Mouse (Mus musculus): ENCODE data around the gene Tmem87b. TPM values are rescaled to one million over a fixed set of nuclear protein-coding genes. Genes with fewer than 3 reads are reported as not detected.

Gene Tmem87b
- polyA plus RNA-seq, 1 experiment from 2014 or later, result 39.3 TPM

DNA sequence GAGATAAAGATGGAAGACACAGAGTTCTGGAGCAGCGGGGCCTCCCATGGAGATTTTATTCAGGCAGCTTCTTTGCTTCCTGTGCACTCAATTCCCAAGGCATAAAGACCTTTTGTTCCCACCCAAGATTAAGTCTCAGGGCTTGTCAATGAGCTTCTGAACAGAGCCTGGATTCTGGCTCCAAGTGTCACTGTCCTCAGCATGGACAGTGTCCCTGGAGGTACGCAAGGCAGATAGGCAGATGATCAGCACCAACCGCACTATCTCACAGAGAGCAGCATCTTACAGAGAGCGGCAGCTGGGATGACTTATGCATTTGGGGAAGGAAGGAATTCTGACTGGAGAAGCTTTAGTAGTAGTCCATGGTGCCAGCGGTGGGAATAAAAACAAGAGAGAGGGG is 31.6 kb upstream of the Tmem87b start:
- Histone ChIP-seq H3K27me3 (ENCODE audit: control insufficient read depth, insufficient read depth, low read depth, low read length) (no peaks in the 10 kb centered on the region), H3K4me1 (ENCODE audit: control insufficient read depth, insufficient read depth, low read length) (no peaks in the 10 kb centered on the region)
- WGBS, result 28% methylated on average over 5 of the region's 5 CpGs

GRCm38 (mm10) chr2:128786795-128787194 is 31.1 kb upstream of the Tmem87b start:
- H3K4me3 ChIP-seq (ENCODE audit: low read depth, low read length), result no peak overlapping the region
- H3K36me3 ChIP-seq (ENCODE audit: control insufficient read depth, insufficient read depth, low read length), result no peaks in the 10 kb centered on the region
- no peaks in the 10 kb centered on the region for H3K4me1 ChIP-seq (ENCODE audit: control insufficient read depth, insufficient read depth, low read length)
- no peaks in the 10 kb centered on the region for H3K9me3 ChIP-seq (replicated peaks; ENCODE audit: control insufficient read depth, low read length, poor library complexity, severe bottlenecking)
- no peak overlapping the region for H3K4me2 ChIP-seq (ENCODE audit: low read length)
- no peaks in the 10 kb centered on the region for H3K27me3 ChIP-seq (ENCODE audit: control insufficient read depth, insufficient read depth, low read depth, low read length)
- no peak for ATAC-seq
- 67% methylated on average over 1 of the region's 1 CpGs for WGBS
- no peak overlapping the region for H3K9ac ChIP-seq (ENCODE audit: low read depth, low read length)
- no peak overlapping the region for H3K27ac ChIP-seq (ENCODE audit: low read length)

More for the DNA sequence above, 31.6 kb upstream of the Tmem87b start:
- H3K9me3 ChIP-seq (replicated peaks; ENCODE audit: control insufficient read depth, low read length, poor library complexity, severe bottlenecking), result no peaks in the 10 kb centered on the region
- ATAC-seq, result no peak
- no peaks in the 10 kb centered on the region for H3K36me3 ChIP-seq (ENCODE audit: control insufficient read depth, insufficient read depth, low read length)
- 0 out of 2 replicates have a peak overlapping the region, but pooled peaks have one; percentile 42 for H3K27ac ChIP-seq (ENCODE audit: low read length)
- no peak overlapping the region for H3K4me2 ChIP-seq (ENCODE audit: low read length)
- no peak overlapping the region for H3K4me3 ChIP-seq (ENCODE audit: low read depth, low read length)
- H3K9ac ChIP-seq (ENCODE audit: low read depth, low read length), result no peak overlapping the region

DNA sequence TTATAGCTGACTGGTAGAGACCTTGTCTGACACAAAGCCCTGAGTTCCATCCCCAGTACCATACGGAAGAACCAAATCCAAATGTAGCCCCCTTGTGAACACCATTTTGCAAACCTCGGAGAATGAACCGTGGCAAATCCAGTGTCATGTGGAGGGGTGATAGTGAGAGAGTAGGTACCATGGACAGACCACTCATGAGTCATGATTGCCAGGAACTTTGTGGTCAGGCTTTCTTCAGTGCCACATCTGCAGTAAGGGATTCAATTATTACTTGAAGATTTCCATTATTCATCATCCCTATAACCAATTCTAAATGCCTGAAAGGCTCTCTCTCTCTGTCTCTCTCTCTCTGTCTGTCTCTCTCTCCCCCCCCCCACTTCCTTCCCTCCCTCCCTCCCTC is 30.1 kb upstream of the Tmem87b start:
- WGBS, result 87% methylated on average over 3 of the region's 3 CpGs
- Histone ChIP-seq H3K36me3 (ENCODE audit: control insufficient read depth, insufficient read depth, low read length) (no peaks in the 10 kb centered on the region), H3K9ac (ENCODE audit: low read depth, low read length) (no peak overlapping the region), H3K4me1 (ENCODE audit: control insufficient read depth, insufficient read depth, low read length) (no peaks in the 10 kb centered on the region), H3K4me2 (ENCODE audit: low read length) (no peak overlapping the region), H3K9me3 (replicated peaks; ENCODE audit: control insufficient read depth, low read length, poor library complexity, severe bottlenecking) (no peaks in the 10 kb centered on the region), H3K27ac (ENCODE audit: low read length) (no peak overlapping the region), H3K4me3 (ENCODE audit: low read depth, low read length) (no peak overlapping the region), H3K27me3 (ENCODE audit: control insufficient read depth, insufficient read depth, low read depth, low read length) (no peaks in the 10 kb centered on the region)
- ATAC-seq, result no peak

DNA sequence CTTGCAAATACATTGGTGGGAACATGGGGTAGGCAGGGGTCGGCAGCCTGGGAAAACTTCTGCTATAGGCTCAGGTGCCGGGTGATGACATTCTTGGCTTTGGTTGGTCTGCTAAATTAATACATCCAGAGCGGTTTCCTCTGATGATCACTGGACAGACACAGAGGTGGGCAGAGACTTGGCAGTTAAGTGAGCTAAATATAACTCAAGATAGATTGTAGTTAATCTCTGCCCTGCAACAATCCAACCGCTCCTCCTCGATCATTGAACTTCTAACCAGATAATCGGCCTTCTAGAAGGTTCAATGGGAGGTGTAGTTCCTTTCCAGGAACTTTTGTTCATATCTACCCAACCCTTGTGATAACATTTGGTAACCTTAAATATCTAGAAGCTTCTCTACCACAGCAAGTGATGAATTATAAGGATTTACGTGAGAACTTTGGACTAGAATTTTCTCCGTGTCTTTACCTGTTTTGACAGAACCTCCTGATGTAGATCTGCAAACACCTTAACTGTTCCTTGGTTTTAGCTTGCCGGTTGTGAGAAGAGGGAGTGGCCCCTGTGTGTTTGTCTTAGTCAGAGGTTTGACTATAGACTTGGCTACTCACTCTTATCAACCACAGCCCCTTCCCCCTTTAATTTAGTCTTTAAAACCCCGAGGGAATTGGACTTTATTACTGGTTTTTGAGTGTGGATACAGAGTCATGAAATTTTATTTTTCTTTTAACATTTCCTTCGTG is 26.9 kb upstream of the Tmem87b start:
- Histone ChIP-seq H3K27me3 (ENCODE audit: control insufficient read depth, insufficient read depth, low read depth, low read length) (no peaks in the 10 kb centered on the region), H3K4me1 (ENCODE audit: control insufficient read depth, insufficient read depth, low read length) (no peaks in the 10 kb centered on the region), H3K36me3 (ENCODE audit: control insufficient read depth, insufficient read depth, low read length) (no peaks in the 10 kb centered on the region), H3K27ac (ENCODE audit: low read length) (no peak overlapping the region), H3K4me3 (ENCODE audit: low read depth, low read length) (no peak overlapping the region), H3K9ac (ENCODE audit: low read depth, low read length) (no peak overlapping the region), H3K4me2 (ENCODE audit: low read length) (no peak overlapping the region), H3K9me3 (replicated peaks; ENCODE audit: control insufficient read depth, low read length, poor library complexity, severe bottlenecking) (no peaks in the 10 kb centered on the region)
- WGBS, result 89% methylated on average over 11 of the region's 11 CpGs
- ATAC-seq, result no peak

DNA sequence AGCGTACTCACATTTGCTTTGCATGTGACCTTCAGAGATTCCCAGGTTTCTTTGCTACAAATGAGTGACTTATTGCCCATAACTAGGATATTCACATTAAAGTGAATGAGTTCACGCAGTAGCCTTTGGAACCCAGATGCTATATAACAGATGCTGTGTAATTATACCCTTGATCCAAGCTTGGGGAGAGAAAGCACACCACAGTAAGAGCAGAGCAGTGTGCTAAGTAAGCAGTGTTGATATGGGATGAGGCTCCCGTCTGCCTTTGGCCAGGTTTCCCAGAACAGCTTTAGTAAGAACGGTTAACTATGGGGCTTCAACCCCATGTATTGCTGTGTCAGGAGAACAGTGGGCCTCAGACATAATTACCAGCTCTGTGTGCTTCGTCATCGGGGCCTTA is 24.0 kb upstream of the Tmem87b start:
- H3K27me3 ChIP-seq (ENCODE audit: control insufficient read depth, insufficient read depth, low read depth, low read length), result no peaks in the 10 kb centered on the region
- no peaks in the 10 kb centered on the region for H3K36me3 ChIP-seq (ENCODE audit: control insufficient read depth, insufficient read depth, low read length)
- no peaks in the 10 kb centered on the region for H3K9me3 ChIP-seq (replicated peaks; ENCODE audit: control insufficient read depth, low read length, poor library complexity, severe bottlenecking)
- no peaks in the 10 kb centered on the region for H3K4me1 ChIP-seq (ENCODE audit: control insufficient read depth, insufficient read depth, low read length)
- 72% methylated on average over 6 of the region's 6 CpGs for WGBS
- H3K9ac ChIP-seq (ENCODE audit: low read depth, low read length), result no peak overlapping the region
- no peak overlapping the region for H3K4me3 ChIP-seq (ENCODE audit: low read depth, low read length)
- ATAC-seq, result no peak
- no peak overlapping the region for H3K4me2 ChIP-seq (ENCODE audit: low read length)
- no peak overlapping the region for H3K27ac ChIP-seq (ENCODE audit: low read length)

- 73% methylated on average over 6 of the region's 6 CpGs for WGBS
- no peaks in the 10 kb centered on the region for H3K36me3 ChIP-seq (ENCODE audit: control insufficient read depth, insufficient read depth, low read length)
- H3K27ac ChIP-seq (ENCODE audit: low read length), result no peak overlapping the region
Measured at GRCm38 (mm10) chr2:128796463-128796862, 21.5 kb upstream of the Tmem87b start.

DNA sequence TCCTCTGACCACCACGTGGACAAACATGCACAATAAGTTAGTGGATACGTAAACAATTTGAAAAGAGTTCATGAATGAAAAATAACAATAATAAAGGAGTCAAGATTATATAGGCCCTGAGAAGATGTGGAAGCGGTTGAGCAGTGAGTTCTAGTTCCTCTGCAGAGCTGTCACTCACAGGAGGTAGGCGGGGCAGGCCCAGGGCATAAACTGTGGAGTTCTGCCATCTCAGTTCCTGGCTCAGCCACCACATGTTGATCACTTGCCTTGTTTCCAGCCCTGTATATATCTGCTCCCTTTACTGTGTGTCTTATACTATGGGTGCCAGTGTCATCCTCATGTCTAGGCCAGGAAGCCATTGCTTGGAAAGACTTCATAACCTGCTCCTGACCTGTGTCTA is 14.5 kb upstream of the Tmem87b start:
- H3K36me3 ChIP-seq (ENCODE audit: control insufficient read depth, insufficient read depth, low read length), result no peaks in the 10 kb centered on the region
- H3K4me2 ChIP-seq (ENCODE audit: low read length), result no peak overlapping the region
- ATAC-seq, result no peak
- H3K9me3 ChIP-seq (replicated peaks; ENCODE audit: control insufficient read depth, low read length, poor library complexity, severe bottlenecking), result no peaks in the 10 kb centered on the region
- H3K4me3 ChIP-seq (ENCODE audit: low read depth, low read length), result no peak overlapping the region
- 90% methylated on average over 4 of the region's 4 CpGs for WGBS
- H3K27ac ChIP-seq (ENCODE audit: low read length), result no peak overlapping the region
- no peaks in the 10 kb centered on the region for H3K4me1 ChIP-seq (ENCODE audit: control insufficient read depth, insufficient read depth, low read length)
- H3K27me3 ChIP-seq (ENCODE audit: control insufficient read depth, insufficient read depth, low read depth, low read length), result no peaks in the 10 kb centered on the region
- no peak overlapping the region for H3K9ac ChIP-seq (ENCODE audit: low read depth, low read length)

More at GRCm38 (mm10) chr2:128796463-128796862, 21.5 kb upstream of the Tmem87b start:
- Histone ChIP-seq H3K4me1 (ENCODE audit: control insufficient read depth, insufficient read depth, low read length) (no peaks in the 10 kb centered on the region), H3K27me3 (ENCODE audit: control insufficient read depth, insufficient read depth, low read depth, low read length) (no peaks in the 10 kb centered on the region), H3K9me3 (replicated peaks; ENCODE audit: control insufficient read depth, low read length, poor library complexity, severe bottlenecking) (no peaks in the 10 kb centered on the region), H3K4me2 (ENCODE audit: low read length) (no peak overlapping the region), H3K9ac (ENCODE audit: low read depth, low read length) (no peak overlapping the region), H3K4me3 (ENCODE audit: low read depth, low read length) (no peak overlapping the region)
- ATAC-seq, result no peak

DNA sequence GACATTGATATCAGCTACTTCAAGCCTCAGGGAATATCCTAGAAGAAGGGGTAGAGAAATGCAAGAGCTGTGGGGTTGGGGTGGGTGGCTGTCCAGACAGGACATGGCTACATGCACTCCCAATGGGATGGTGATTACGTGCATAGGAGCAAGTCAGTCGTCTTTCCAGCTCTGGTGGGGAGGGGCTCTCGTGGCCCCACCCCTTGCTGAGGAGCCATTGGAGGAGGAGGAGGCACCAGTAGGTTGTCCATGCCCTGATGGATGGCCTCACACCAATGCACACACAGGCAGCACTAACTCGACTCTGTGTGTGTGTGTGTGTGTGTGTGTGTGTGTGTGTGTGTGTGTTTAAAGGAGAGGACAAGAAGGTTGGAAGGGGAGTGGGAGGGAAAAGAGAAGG is 12.6 kb upstream of the Tmem87b start:
- Histone ChIP-seq H3K4me1 (ENCODE audit: control insufficient read depth, insufficient read depth, low read length) (no peaks in the 10 kb centered on the region), H3K27me3 (ENCODE audit: control insufficient read depth, insufficient read depth, low read depth, low read length) (no peaks in the 10 kb centered on the region), H3K36me3 (ENCODE audit: control insufficient read depth, insufficient read depth, low read length) (no peaks in the 10 kb centered on the region), H3K9me3 (replicated peaks; ENCODE audit: control insufficient read depth, low read length, poor library complexity, severe bottlenecking) (no peaks in the 10 kb centered on the region), H3K27ac (ENCODE audit: low read length) (no peak overlapping the region), H3K4me2 (ENCODE audit: low read length) (no peak overlapping the region), H3K9ac (ENCODE audit: low read depth, low read length) (no peak overlapping the region), H3K4me3 (ENCODE audit: low read depth, low read length) (no peak overlapping the region)
- no peak for ATAC-seq
- WGBS, result 75% methylated on average over 4 of the region's 4 CpGs

GRCm38 (mm10) chr2:128806561-128806960 is 11.4 kb upstream of the Tmem87b start:
- 75% methylated on average over 8 of the region's 8 CpGs for WGBS
- Histone ChIP-seq H3K4me3 (ENCODE audit: low read depth, low read length) (no peak overlapping the region), H3K4me1 (ENCODE audit: control insufficient read depth, insufficient read depth, low read length) (no peaks in the 10 kb centered on the region), H3K27ac (ENCODE audit: low read length) (no peak overlapping the region), H3K9ac (ENCODE audit: low read depth, low read length) (no peak overlapping the region), H3K9me3 (replicated peaks; ENCODE audit: control insufficient read depth, low read length, poor library complexity, severe bottlenecking) (no peaks in the 10 kb centered on the region), H3K4me2 (ENCODE audit: low read length) (no peak overlapping the region), H3K36me3 (ENCODE audit: control insufficient read depth, insufficient read depth, low read length) (no peaks in the 10 kb centered on the region), H3K27me3 (ENCODE audit: control insufficient read depth, insufficient read depth, low read depth, low read length) (no peaks in the 10 kb centered on the region)
- no peak for ATAC-seq

All from midbrain, embryonic 16.5 days (tissue).